Comparison of ENCODE assay signal across 13 mouse cellular contexts in the genomic region with DNA sequence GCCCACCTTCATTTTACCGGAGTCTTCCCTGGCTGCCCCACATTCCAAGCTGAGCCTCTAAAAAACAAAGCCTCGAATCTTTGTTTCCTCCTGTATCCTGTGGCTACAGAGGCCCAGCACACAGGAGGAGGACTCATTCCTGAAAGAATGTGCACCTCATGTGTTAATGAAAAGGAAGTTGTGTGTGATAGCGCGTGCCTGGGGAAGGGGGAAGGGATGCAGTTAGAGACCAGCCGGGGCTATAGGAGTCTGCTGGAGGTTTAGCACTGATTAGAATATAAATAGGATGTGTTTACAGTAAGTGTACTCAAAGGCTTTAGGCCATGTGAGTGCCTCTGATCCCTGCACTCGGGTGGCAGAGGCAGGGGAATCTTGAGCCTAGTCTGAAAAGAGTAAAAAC. TPM values are rescaled to one million over a fixed set of nuclear protein-coding genes. Genes with fewer than 3 reads are reported as not detected.
DNase-seq lines count a peak whose midpoint lies in the region; ATAC-seq lines count a peak whose summit lies in the region.
"Had no signal": no experiment of that assay in that cellular context is flagged by ENCODE, and none has a peak within 500 bp of the region (broad histone marks: within the 10 kb centered on the region; RNA-seq: fewer than 3 reads in every experiment).

No protein-coding gene starts in this region.

- peaks cover 66% of the 10 kb centered on the region for H3K27me3 ChIP-seq in hindbrain, embryonic 10.5 days (ENCODE audit: insufficient read depth, poor library complexity, severe bottlenecking)
- H3K27me3 ChIP-seq in hindbrain, embryonic 12.5 days, result peaks cover 56% of the 10 kb centered on the region
- peaks cover 68% of the 10 kb centered on the region for H3K27me3 ChIP-seq in midbrain, embryonic 10.5 days (ENCODE audit: low read depth, poor library complexity, severe bottlenecking)
- peaks cover 36% of the 10 kb centered on the region for H3K27me3 ChIP-seq in midbrain, embryonic 15.5 days (replicated peaks)
- H3K27me3 ChIP-seq in embryonic facial prominence, embryonic 13.5 days, result peaks cover 59% of the 10 kb centered on the region
- 0 out of 2 replicates have a peak, but pooled peaks cover 12% of the 10 kb centered on the region for H3K27me3 ChIP-seq in stomach, embryonic 14.5 days (ENCODE audit: control insufficient read depth, insufficient read depth, low read length)

- no peaks in the 10 kb centered on the region for H3K9me3 ChIP-seq in hindbrain, embryonic 10.5 days
- H3K9me3 ChIP-seq in hindbrain, embryonic 12.5 days (replicated peaks), result no peaks in the 10 kb centered on the region
- no peaks in the 10 kb centered on the region for H3K9me3 ChIP-seq in midbrain, embryonic 10.5 days (replicated peaks)
- no peaks in the 10 kb centered on the region for H3K9me3 ChIP-seq in midbrain, embryonic 15.5 days
- H3K9me3 ChIP-seq in embryonic facial prominence, embryonic 13.5 days, result no peaks in the 10 kb centered on the region
- no peaks in the 10 kb centered on the region for H3K9me3 ChIP-seq in stomach, embryonic 14.5 days (ENCODE audit: control insufficient read depth, low read depth, low read length)
- H3K9me3 ChIP-seq: G1E had no signal

- H3K27ac ChIP-seq in hindbrain, embryonic 10.5 days, result no peak overlapping the region
- H3K27ac ChIP-seq in hindbrain, embryonic 12.5 days, result no peak overlapping the region
- H3K27ac ChIP-seq in midbrain, embryonic 10.5 days (replicated peaks), result 0 out of 2 replicates have a peak overlapping the region, but pooled peaks have one; percentile 7
- no peak overlapping the region for H3K27ac ChIP-seq in midbrain, embryonic 15.5 days
- H3K27ac ChIP-seq in embryonic facial prominence, embryonic 13.5 days, result 0 out of 2 replicates have a peak overlapping the region, but pooled peaks have one; percentile 33
- peak overlapping the region; percentile 4; the same call in 1 of the 2 replicates for H3K27ac ChIP-seq in stomach, embryonic 14.5 days (ENCODE audit: low read length)

- peaks cover 28% of the 10 kb centered on the region for H3K4me1 ChIP-seq in hindbrain, embryonic 10.5 days (replicated peaks)
- peaks cover 18% of the 10 kb centered on the region for H3K4me1 ChIP-seq in hindbrain, embryonic 12.5 days
- H3K4me1 ChIP-seq in midbrain, embryonic 10.5 days, result peaks cover 34% of the 10 kb centered on the region
- peaks cover 8% of the 10 kb centered on the region; the same call in 1 of the 2 replicates for H3K4me1 ChIP-seq in midbrain, embryonic 15.5 days
- peaks cover 7% of the 10 kb centered on the region; the same call in 1 of the 2 replicates for H3K4me1 ChIP-seq in embryonic facial prominence, embryonic 13.5 days
- H3K4me1 ChIP-seq in stomach, embryonic 14.5 days (ENCODE audit: control insufficient read depth, insufficient read depth, low read length), result peaks cover 19% of the 10 kb centered on the region; the same call in 1 of the 2 replicates

- DNase-seq in hindbrain, embryonic 10.5 days (ENCODE audit: low spot score), result peak; percentile 33
- peak; percentile 26 for DNase-seq in midbrain, embryonic 10.5 days (ENCODE audit: low spot score)
- no peak for DNase-seq in right cerebral cortex, postnatal 10 days (ENCODE audit: low spot score in 2 of 2)
- no peak for DNase-seq in layer of hippocampus, adult 8-10 months (ENCODE audit: low spot score in 2 of 2)
- DNase-seq: adrenal gland, postnatal 10 days; cerebellum, adult 2 months had no signal

- ATAC-seq in hindbrain, embryonic 12.5 days (ENCODE audit: low FRiP score), result no peak
- no peak for ATAC-seq in midbrain, embryonic 15.5 days (replicated peaks)
- no peak for ATAC-seq in embryonic facial prominence, embryonic 13.5 days (ENCODE audit: insufficient number of reproducible peaks, insufficient read depth, low FRiP score, low TSS enrichment, low read depth)
- no peak for ATAC-seq in stomach, embryonic 14.5 days (ENCODE audit: insufficient number of reproducible peaks, insufficient read depth, low FRiP score, low read depth)

- no peaks in the 10 kb centered on the region for H3K36me3 ChIP-seq in hindbrain, embryonic 10.5 days
- H3K36me3 ChIP-seq in hindbrain, embryonic 12.5 days, result no peaks in the 10 kb centered on the region
- no peaks in the 10 kb centered on the region for H3K36me3 ChIP-seq in midbrain, embryonic 10.5 days
- no peaks in the 10 kb centered on the region for H3K36me3 ChIP-seq in midbrain, embryonic 15.5 days (replicated peaks)
- H3K36me3 ChIP-seq in embryonic facial prominence, embryonic 13.5 days, result no peaks in the 10 kb centered on the region
- no peaks in the 10 kb centered on the region for H3K36me3 ChIP-seq in stomach, embryonic 14.5 days (ENCODE audit: control insufficient read depth, insufficient read depth, low read length)
- H3K36me3 ChIP-seq: G1E had no signal

- H3K9ac ChIP-seq in hindbrain, embryonic 12.5 days, result no peak overlapping the region
- H3K9ac ChIP-seq in midbrain, embryonic 15.5 days, result no peak overlapping the region
- no peak overlapping the region for H3K9ac ChIP-seq in embryonic facial prominence, embryonic 13.5 days
- H3K9ac ChIP-seq in stomach, embryonic 14.5 days (replicated peaks; ENCODE audit: low read depth, low read length), result no peak overlapping the region

- 4% methylated on average over 6 of the region's 6 CpGs for WGBS in hindbrain, embryonic 10.5 days
- WGBS in hindbrain, embryonic 12.5 days, result 1% methylated on average over 6 of the region's 6 CpGs
- WGBS in midbrain, embryonic 10.5 days, result 2% methylated on average over 6 of the region's 6 CpGs
- WGBS in midbrain, embryonic 15.5 days, result 9% methylated on average over 6 of the region's 6 CpGs
- WGBS in embryonic facial prominence, embryonic 13.5 days, result 9% methylated on average over 6 of the region's 6 CpGs
- WGBS in stomach, embryonic 14.5 days, result 18% methylated on average over 6 of the region's 6 CpGs

- peak overlapping the region; percentile 18; the same call in 1 of the 2 replicates for H3K4me3 ChIP-seq in hindbrain, embryonic 10.5 days
- no peak overlapping the region for H3K4me3 ChIP-seq in hindbrain, embryonic 12.5 days
- H3K4me3 ChIP-seq in midbrain, embryonic 10.5 days, result no peak overlapping the region; the same call in 1 of the 2 replicates
- no peak overlapping the region for H3K4me3 ChIP-seq in midbrain, embryonic 15.5 days
- no peak overlapping the region for H3K4me3 ChIP-seq in embryonic facial prominence, embryonic 13.5 days
- no peak overlapping the region for H3K4me3 ChIP-seq in stomach, embryonic 14.5 days (ENCODE audit: low read depth, low read length)
- H3K4me3 ChIP-seq: erythroblast, embryonic 14.5 days had no signal

- no peak overlapping the region for H3K4me2 ChIP-seq in hindbrain, embryonic 12.5 days (replicated peaks)
- no peak overlapping the region for H3K4me2 ChIP-seq in midbrain, embryonic 15.5 days
- no peak overlapping the region for H3K4me2 ChIP-seq in embryonic facial prominence, embryonic 13.5 days
- H3K4me2 ChIP-seq in stomach, embryonic 14.5 days (replicated peaks; ENCODE audit: low read depth, low read length), result no peak overlapping the region

RNA-seq across cellular contexts. Expression of a gene that starts 0.8 kb away (rescaled TPM):
- polyA plus RNA-seq in hindbrain, embryonic 10.5 days (2016; fragmentation: Nextera tagmentation; extraction: Ambion mirVana), result 0.51 and 0.60 TPM in 2 replicates
- polyA plus RNA-seq in hindbrain, embryonic 12.5 days (2016; fragmentation: Nextera tagmentation; extraction: Ambion mirVana), result 0.67 and 0.70 TPM in 2 replicates
- polyA plus RNA-seq in midbrain, embryonic 10.5 days (2016; fragmentation: Nextera tagmentation; extraction: Ambion mirVana), result 0.14 and 0.28 TPM in 2 replicates
- 0.09 and 0.15 TPM in 2 replicates for polyA plus RNA-seq in midbrain, embryonic 15.5 days (2015; fragmentation: Nextera tagmentation; extraction: Ambion mirVana)
- 0.77 and 1.1 TPM in 2 replicates for polyA plus RNA-seq in embryonic facial prominence, embryonic 13.5 days (2015; fragmentation: Nextera tagmentation; extraction: Ambion mirVana)
- 0.41 and 0.58 TPM in 2 replicates for polyA plus RNA-seq in stomach, embryonic 14.5 days (2014; fragmentation: Nextera tagmentation; extraction: Ambion mirVana)
- not detected for total RNA-seq in layer of hippocampus, adult 8-10 months (2022)
- total RNA-seq: granulocyte monocyte progenitor cell, adult 5-6 weeks had no signal
- polyA plus RNA-seq: erythroblast, embryonic 14.5 days; G1E had no signal

RNA-seq across cellular contexts. Expression of a gene that starts 11.0 kb away (rescaled TPM):
- 8.9 and 9.6 TPM in 2 replicates for polyA plus RNA-seq in hindbrain, embryonic 10.5 days (2016; fragmentation: Nextera tagmentation; extraction: Ambion mirVana)
- polyA plus RNA-seq in hindbrain, embryonic 12.5 days (2016; fragmentation: Nextera tagmentation; extraction: Ambion mirVana), result 12.9 and 13.4 TPM in 2 replicates
- 8.6 and 9.3 TPM in 2 replicates for polyA plus RNA-seq in midbrain, embryonic 10.5 days (2016; fragmentation: Nextera tagmentation; extraction: Ambion mirVana)
- 11.5 and 18.0 TPM in 2 replicates for polyA plus RNA-seq in midbrain, embryonic 15.5 days (2015; fragmentation: Nextera tagmentation; extraction: Ambion mirVana)
- 18.0 and 22.0 TPM in 2 replicates for polyA plus RNA-seq in embryonic facial prominence, embryonic 13.5 days (2015; fragmentation: Nextera tagmentation; extraction: Ambion mirVana)
- 7.6 and 10.9 TPM in 2 replicates for polyA plus RNA-seq in stomach, embryonic 14.5 days (2014; fragmentation: Nextera tagmentation; extraction: Ambion mirVana)
- total RNA-seq in layer of hippocampus, adult 8-10 months (2022), result 10 to 100 TPM in 2 of 4 experiments, 1 to 10 TPM in 2; 4.1 to 23.3 (median 8.6) TPM

RNA-seq across cellular contexts. Expression of a gene that starts 14.7 kb away (rescaled TPM):
- 50.2 and 52.7 TPM in 2 replicates for polyA plus RNA-seq in hindbrain, embryonic 10.5 days (2016; fragmentation: Nextera tagmentation; extraction: Ambion mirVana)
- polyA plus RNA-seq in hindbrain, embryonic 12.5 days (2016; fragmentation: Nextera tagmentation; extraction: Ambion mirVana), result 39.7 and 42.4 TPM in 2 replicates
- 39.4 and 45.2 TPM in 2 replicates for polyA plus RNA-seq in midbrain, embryonic 10.5 days (2016; fragmentation: Nextera tagmentation; extraction: Ambion mirVana)
- polyA plus RNA-seq in midbrain, embryonic 15.5 days (2015; fragmentation: Nextera tagmentation; extraction: Ambion mirVana), result 5.2 and 5.6 TPM in 2 replicates
- 47.3 and 52.2 TPM in 2 replicates for polyA plus RNA-seq in embryonic facial prominence, embryonic 13.5 days (2015; fragmentation: Nextera tagmentation; extraction: Ambion mirVana)
- polyA plus RNA-seq in stomach, embryonic 14.5 days (2014; fragmentation: Nextera tagmentation; extraction: Ambion mirVana), result 67.1 and 67.5 TPM in 2 replicates
- 1 to 10 TPM; 6.2 to 9.6 (median 7.4) TPM for total RNA-seq in layer of hippocampus, adult 8-10 months (2022)

RNA-seq across cellular contexts. Expression of a gene that starts 16.4 kb away (rescaled TPM):
- polyA plus RNA-seq in hindbrain, embryonic 10.5 days (2016; fragmentation: Nextera tagmentation; extraction: Ambion mirVana), result 68.7 and 71.6 TPM in 2 replicates
- 51.7 and 58.4 TPM in 2 replicates for polyA plus RNA-seq in hindbrain, embryonic 12.5 days (2016; fragmentation: Nextera tagmentation; extraction: Ambion mirVana)
- 62.1 and 62.9 TPM in 2 replicates for polyA plus RNA-seq in midbrain, embryonic 10.5 days (2016; fragmentation: Nextera tagmentation; extraction: Ambion mirVana)
- 61.6 and 62.2 TPM in 2 replicates for polyA plus RNA-seq in midbrain, embryonic 15.5 days (2015; fragmentation: Nextera tagmentation; extraction: Ambion mirVana)
- 77.1 and 82.4 TPM in 2 replicates for polyA plus RNA-seq in embryonic facial prominence, embryonic 13.5 days (2015; fragmentation: Nextera tagmentation; extraction: Ambion mirVana)
- 103 and 105 TPM in 2 replicates for polyA plus RNA-seq in stomach, embryonic 14.5 days (2014; fragmentation: Nextera tagmentation; extraction: Ambion mirVana)
- 10 to 100 TPM; 32.6 to 43.7 (median 36.8) TPM for total RNA-seq in layer of hippocampus, adult 8-10 months (2022)

RNA-seq across cellular contexts. Expression of a gene that starts 32.4 kb away (rescaled TPM):
- polyA plus RNA-seq in hindbrain, embryonic 10.5 days (2016; fragmentation: Nextera tagmentation; extraction: Ambion mirVana), result 0.18 and 0.26 TPM in 2 replicates
- 0.18 and 0.56 TPM in 2 replicates for polyA plus RNA-seq in hindbrain, embryonic 12.5 days (2016; fragmentation: Nextera tagmentation; extraction: Ambion mirVana)
- 0.14 TPM in 2 replicates for polyA plus RNA-seq in midbrain, embryonic 10.5 days (2016; fragmentation: Nextera tagmentation; extraction: Ambion mirVana)
- polyA plus RNA-seq in midbrain, embryonic 15.5 days (2015; fragmentation: Nextera tagmentation; extraction: Ambion mirVana), result 0.13 TPM in 1 of 2 replicates, not detected in the other
- 0.55 and 1.1 TPM in 2 replicates for polyA plus RNA-seq in embryonic facial prominence, embryonic 13.5 days (2015; fragmentation: Nextera tagmentation; extraction: Ambion mirVana)
- 1.4 and 1.9 TPM in 2 replicates for polyA plus RNA-seq in stomach, embryonic 14.5 days (2014; fragmentation: Nextera tagmentation; extraction: Ambion mirVana)
- 1 to 10 TPM in 1 of 4 experiments, under 1 TPM in 3; 0.27 to 1.3 (median 0.54) TPM for total RNA-seq in layer of hippocampus, adult 8-10 months (2022)
- total RNA-seq: G1E; granulocyte monocyte progenitor cell, adult 5-6 weeks had no signal
- polyA plus RNA-seq: erythroblast, embryonic 14.5 days; G1E had no signal

Comparison
In these comparisons a context has a peak if more than half of its experiments do, and no peak if none do; other contexts are left out.
1. H3K27ac ChIP-seq: peak in midbrain, embryonic 10.5 days (single experiment), embryonic facial prominence, embryonic 13.5 days (single experiment) and stomach, embryonic 14.5 days (single experiment); none in hindbrain, embryonic 10.5 days (single experiment), hindbrain, embryonic 12.5 days (single experiment) and midbrain, embryonic 15.5 days (single experiment).
2. DNase-seq: peak in hindbrain, embryonic 10.5 days (single experiment) and midbrain, embryonic 10.5 days (single experiment); none in right cerebral cortex, postnatal 10 days (0 of 2) and layer of hippocampus, adult 8-10 months (0 of 2).